9 mouse cellular contexts compared by ENCODE assay signal in genomic region chr2:38710304-38711241, GRCm38 (mm10). TPM values are rescaled to one million over a fixed set of nuclear protein-coding genes. Genes with fewer than 3 reads are reported as not detected.
DNase-seq lines count a peak whose midpoint lies in the region; ATAC-seq and TF ChIP-seq lines count a peak whose summit lies in the region.
"Had no signal": no experiment of that assay in that cellular context is flagged by ENCODE, and none has a peak within 500 bp of the region (broad histone marks: within the 10 kb centered on the region; RNA-seq: fewer than 3 reads in every experiment).

No protein-coding gene starts in this region.

- H3K4me2 ChIP-seq in hindbrain, embryonic 11.5 days (replicated peaks; ENCODE audit: low read depth, low read length), result peak overlapping the region; percentile 37
- H3K4me2 ChIP-seq in limb, embryonic 12.5 days, result peak overlapping the region; percentile 54

- no peaks in the 10 kb centered on the region for H3K9me3 ChIP-seq in hindbrain, embryonic 11.5 days (ENCODE audit: control insufficient read depth, low read length)
- H3K9me3 ChIP-seq in limb, embryonic 12.5 days, result no peaks in the 10 kb centered on the region

- peaks cover 3% of the 10 kb centered on the region for H3K4me1 ChIP-seq in lung, adult 2 months (ENCODE audit: control insufficient read depth, insufficient read depth, low read length)
- H3K4me1 ChIP-seq in hindbrain, embryonic 11.5 days (replicated peaks; ENCODE audit: control insufficient read depth, insufficient read depth, low read length), result peaks cover 14% of the 10 kb centered on the region; the same call in 1 of the 2 replicates
- peaks cover 28% of the 10 kb centered on the region for H3K4me1 ChIP-seq in limb, embryonic 12.5 days (replicated peaks)

- peak overlapping the region; percentile 8; the same call in 1 of the 2 replicates for H3K9ac ChIP-seq in hindbrain, embryonic 11.5 days (ENCODE audit: low read depth, low read length)
- peak overlapping the region; percentile 44; the same call in 1 of the 2 replicates for H3K9ac ChIP-seq in limb, embryonic 12.5 days (replicated peaks)

- ATAC-seq in hindbrain, embryonic 11.5 days (ENCODE audit: low FRiP score), result peak; percentile 54; the same call in 1 of the 2 replicates
- ATAC-seq in limb, embryonic 12.5 days (ENCODE audit: insufficient number of reproducible peaks, insufficient read depth, low FRiP score, low TSS enrichment, low read depth), result no peak; the same call in 1 of the 2 replicates

- H3K4me3 ChIP-seq in lung, adult 2 months (replicated peaks; ENCODE audit: extremely low read depth, low read depth, low read length), result no peak overlapping the region
- peak overlapping the region; percentile 27 for H3K4me3 ChIP-seq in hindbrain, embryonic 11.5 days (ENCODE audit: low read depth, low read length)
- H3K4me3 ChIP-seq in limb, embryonic 12.5 days (replicated peaks), result peak overlapping the region; percentile 35
- H3K4me3 ChIP-seq in left cerebral cortex, adult 2 months, result no peak overlapping the region

- H3K27me3 ChIP-seq in hindbrain, embryonic 11.5 days (ENCODE audit: control insufficient read depth, insufficient read depth, low read length), result peaks cover 84% of the 10 kb centered on the region
- peaks cover 92% of the 10 kb centered on the region for H3K27me3 ChIP-seq in limb, embryonic 12.5 days

- no peaks in the 10 kb centered on the region for H3K36me3 ChIP-seq in hindbrain, embryonic 11.5 days (ENCODE audit: control insufficient read depth, insufficient read depth, low read length)
- no peaks in the 10 kb centered on the region for H3K36me3 ChIP-seq in limb, embryonic 12.5 days

- no peak for TF ChIP-seq CTCF in lung, adult 2 months (IDR thresholded peaks at IDR 0.05; ENCODE audit: insufficient read depth, low read length)
- TF ChIP-seq CTCF in left cerebral cortex, adult 2 months (IDR thresholded peaks at IDR 0.05), result no peak

- no peak overlapping the region for H3K27ac ChIP-seq in hindbrain, embryonic 11.5 days (ENCODE audit: low read depth, low read length)
- H3K27ac ChIP-seq in limb, embryonic 12.5 days, result no peak overlapping the region
- no peak overlapping the region for H3K27ac ChIP-seq in left cerebral cortex, adult 2 months

- intact Hi-C loops in left cerebral cortex, adult 2 months (cut with DNase I), result no loop called here

- no peak for TF ChIP-seq POLR2A in lung, adult 2 months (IDR thresholded peaks at IDR 0.05; ENCODE audit: borderline replicate concordance, extremely low read depth, low read depth, low read length)

- peak; percentile 25 for DNase-seq in lung, adult 2 months
- DNase-seq in lung, postnatal 10 days, result no peak
- DNase-seq in embryo, embryonic 9.5 days (ENCODE audit: extremely low spot score), result peak; percentile 67
- peak; percentile 70 for DNase-seq in hindbrain, embryonic 11.5 days (ENCODE audit: low spot score)
- DNase-seq in retina, embryonic 14.5 days (ENCODE audit: low spot score), result peak; percentile 49
- DNase-seq in spleen, postnatal 4 days (ENCODE audit: low spot score in 2 of 2), result no peak
- no peak for DNase-seq in left cerebral cortex, adult 2 months (ENCODE audit: extremely low spot score in 1 of 2, low spot score in 2 of 2)

- WGBS in lung, adult 2 months, result 4% methylated on average over 75 of the region's 75 CpGs
- WGBS in hindbrain, embryonic 11.5 days, result under 1% methylated on average over 70 of the region's 75 CpGs
- WGBS in limb, embryonic 12.5 days, result 1% methylated on average over 75 of the region's 75 CpGs

RNA-seq across cellular contexts. Expression of gene Nr5a1, which starts 3.8 kb away (rescaled TPM):
- 0.04 TPM in 1 of 2 replicates, not detected in the other for polyA plus RNA-seq in lung, adult 2 months (2012; rRNA removed)
- 0.19 and 0.20 TPM in 2 replicates for polyA plus RNA-seq in hindbrain, embryonic 11.5 days (2014; fragmentation: Nextera tagmentation; extraction: Ambion mirVana)
- polyA plus RNA-seq in limb, embryonic 12.5 days (2016; fragmentation: Nextera tagmentation; extraction: Ambion mirVana), result 0.12 and 0.14 TPM in 2 replicates
- under 1 TPM in 1 of 2 experiments, not detected in 1; 0.16 TPM for total RNA-seq in left cerebral cortex, adult 2 months (2021)
- total RNA-seq: hematopoietic stem cell, adult 5-6 weeks had no signal

Comparison
In these comparisons a context has a peak if more than half of its experiments do, and no peak if none do; other contexts are left out.
1. DNase-seq: peak in lung, adult 2 months (single experiment), embryo, embryonic 9.5 days (single experiment), hindbrain, embryonic 11.5 days (single experiment) and retina, embryonic 14.5 days (single experiment); none in lung, postnatal 10 days (single experiment), spleen, postnatal 4 days (0 of 2) and left cerebral cortex, adult 2 months (0 of 2).
2. H3K4me3 ChIP-seq: peak in hindbrain, embryonic 11.5 days (single experiment) and limb, embryonic 12.5 days (single experiment); none in lung, adult 2 months (single experiment) and left cerebral cortex, adult 2 months (single experiment).